Mouse (Mus musculus) small intestine, adult 2 months (tissue): ENCODE results near the gene Apoa2. TPM values are rescaled to one million over a fixed set of nuclear protein-coding genes. Genes with fewer than 3 reads are reported as not detected.

Experiments used
- H3K27ac ChIP-seq: fragments of 200-500 bp; 2 replicates; pipeline ENCODE4 v1.5.1; 2012; ENCODE audit warnings: low read depth, low read length, control low read depth, inconsistent platforms; ENCODE audit not compliant: insufficient read depth
- H3K27me3 ChIP-seq: fragments of 200-500 bp; 2 replicates; pipeline ENCODE4 v1.6.1; 2012; ENCODE audit warnings: mild to moderate bottlenecking, moderate library complexity, low read length, inconsistent platforms; ENCODE audit not compliant: control insufficient read depth, insufficient read depth
- H3K36me3 ChIP-seq: fragments of 200-500 bp; 2 replicates; pipeline ENCODE4 v1.6.1; 2012; ENCODE audit warnings: mild to moderate bottlenecking, low read length, control low read depth, inconsistent platforms; ENCODE audit not compliant: control insufficient read depth, insufficient read depth
- H3K4me1 ChIP-seq: fragments of 200-500 bp; 2 replicates; pipeline ENCODE4 v1.6.1; 2012; ENCODE audit warnings: low read length, inconsistent platforms, mixed read lengths; ENCODE audit not compliant: control insufficient read depth, insufficient read depth, insufficient read length
- H3K4me3 ChIP-seq: fragments of 200-500 bp; 2 replicates; pipeline ENCODE4 v1.5.1; 2012; ENCODE audit warnings: low read depth, mild to moderate bottlenecking, control low read depth, inconsistent platforms, low read length, moderate library complexity
- CTCF ChIP-seq: fragments of 200-500 bp; IDR thresholded peaks from 2 replicates; pipeline ENCODE4 v1.5.1; 2012; ENCODE audit warnings: low read depth, mild to moderate bottlenecking, control low read depth, inconsistent platforms, low read length, moderate library complexity, mixed read lengths; ENCODE audit not compliant: insufficient replicate concordance, insufficient read length; ENCODE audit errors: extremely low read depth
- POLR2A ChIP-seq: fragments of 200-500 bp; IDR thresholded peaks from 2 replicates; pipeline ENCODE4 v1.6.1; 2012; ENCODE audit warnings: low read depth, mild to moderate bottlenecking, control low read depth, inconsistent platforms, low read length, moderate library complexity
- WGBS: fragments of 180-500 bp; shearing (Covaris S2); methylation state at CpG from one replicate; pipeline ENCODE4 v1.1.7; 2018; 5-methylcytosine and 5-hydroxymethylcytosine counted together
- polyA plus RNA-seq: library from polyadenylated mRNA; depleted of rRNA; stranded (reverse); fragments of >200 nt; gene quantifications from 2 replicates; pipeline ENCODE4 v1.2.3, GENCODE M21; 2012

Gene Apoa2
- polyA plus RNA-seq, 1 experiment: not detected

GRCm38 (mm10) chr1:171262594-171263130 is 37.8 kb downstream of the Apoa2 start:
- Histone ChIP-seq H3K4me3 (no peak overlapping the region), H3K27me3 (no peaks in the 10 kb centered on the region), H3K27ac (peak overlapping the region; percentile 56), H3K36me3 (no peaks in the 10 kb centered on the region), H3K4me1 (peaks cover 10% of the 10 kb centered on the region; the same call in 1 of the 2 replicates)
- TF ChIP-seq POLR2A (no peak), CTCF (no peak)
- 9% methylated on average over 8 of the region's 8 CpGs for WGBS

- TF ChIP-seq POLR2A (no peak), CTCF (no peak)
Measured at GRCm38 (mm10) chr1:171263185-171263611, 38.3 kb downstream of the Apoa2 start.

GRCm38 (mm10) chr1:171263666-171264461 is 39.0 kb downstream of the Apoa2 start:
- H3K4me3 ChIP-seq: no peak overlapping the region
- H3K27ac ChIP-seq: peak overlapping the region; percentile 39
- TF ChIP-seq POLR2A (no peak), CTCF (no peak)
- peaks cover 10% of the 10 kb centered on the region; the same call in 1 of the 2 replicates for H3K4me1 ChIP-seq
- 54% methylated on average over 3 of the region's 3 CpGs for WGBS
- H3K36me3 ChIP-seq: no peaks in the 10 kb centered on the region
- H3K27me3 ChIP-seq: no peaks in the 10 kb centered on the region

More at GRCm38 (mm10) chr1:171263185-171263611, 38.3 kb downstream of the Apoa2 start:
- Histone ChIP-seq H3K27me3 (no peaks in the 10 kb centered on the region), H3K4me3 (no peak overlapping the region), H3K27ac (peak overlapping the region; percentile 39; the same call in 1 of the 2 replicates), H3K4me1 (peaks cover 10% of the 10 kb centered on the region; the same call in 1 of the 2 replicates), H3K36me3 (no peaks in the 10 kb centered on the region)
- whole genome bisulfite sequencing: 0% methylated on average over 2 of the region's 2 CpGs

- Histone ChIP-seq H3K36me3 (no peaks in the 10 kb centered on the region), H3K4me1 (peaks cover 4% of the 10 kb centered on the region), H3K27ac (no peak overlapping the region), H3K4me3 (no peak overlapping the region), H3K27me3 (no peaks in the 10 kb centered on the region)
- WGBS: 28% methylated on average over 4 of the region's 4 CpGs
- TF ChIP-seq CTCF (no peak), POLR2A (no peak)
Measured at GRCm38 (mm10) chr1:171265971-171266744, 41.3 kb downstream of the Apoa2 start.

GRCm38 (mm10) chr1:171268341-171268740 is 43.5 kb downstream of the Apoa2 start:
- Histone ChIP-seq H3K4me3 (no peak overlapping the region), H3K27ac (no peak overlapping the region), H3K27me3 (no peaks in the 10 kb centered on the region), H3K4me1 (peaks cover 6% of the 10 kb centered on the region), H3K36me3 (peaks cover 10% of the 10 kb centered on the region)
- TF ChIP-seq CTCF (no peak), POLR2A (no peak)
- WGBS: 71% methylated on average over 1 of the region's 1 CpGs

GRCm38 (mm10) chr1:171269848-171270572 is 45.2 kb downstream of the Apoa2 start, which contains the start of gene B4galt3:
B4galt3 (plus strand) TSS chr1:171270328.
- WGBS: 3% methylated on average over 36 of the region's 36 CpGs
- H3K4me3 ChIP-seq: peak within 1 kb of the TSS; percentile 83
- TF ChIP-seq CTCF: no peak
- peak; percentile 99 for TF ChIP-seq POLR2A
- peaks cover 6% of the 10 kb centered on the region for H3K4me1 ChIP-seq
- peak within 1 kb of the TSS; percentile 93 for H3K27ac ChIP-seq
- H3K36me3 ChIP-seq: peaks cover 24% of the 10 kb centered on the region
- H3K27me3 ChIP-seq: no peaks in the 10 kb centered on the region
